Mouse (Mus musculus) neural tube, embryonic 14.5 days (tissue): Measurements from ENCODE around the gene Ager. TPM values are rescaled to one million over a fixed set of nuclear protein-coding genes. Genes with fewer than 3 reads are reported as not detected.

Source experiments
- ATAC-seq: fragments of 200-750 bp; cut with Nextera tagmentation; 2 replicates; pipeline ENCODE4 v1.8.0; 2017; ENCODE audit warnings: low read depth, mild to moderate bottlenecking, moderate TSS enrichment, moderate library complexity
- H3K27ac ChIP-seq: fragments of 300-500 bp; sonication (generic); 2 replicates; pipeline ENCODE4 v1.5.1; 2014; ENCODE audit warnings: low read depth, mild to moderate bottlenecking, control low read depth, low read length, moderate library complexity, mixed read lengths
- H3K27me3 ChIP-seq: fragments of 300-500 bp; sonication (generic); 2 replicates; pipeline ENCODE4 v1.6.1; 2014; ENCODE audit warnings: low read length; ENCODE audit not compliant: control insufficient read depth, insufficient read depth
- H3K36me3 ChIP-seq: fragments of 300-500 bp; sonication (generic); 2 replicates; pipeline ENCODE4 v1.6.1; 2014; ENCODE audit warnings: low read length, mixed read lengths; ENCODE audit not compliant: control insufficient read depth, insufficient read depth
- H3K4me1 ChIP-seq: fragments of 300-500 bp; sonication (generic); 2 replicates; pipeline ENCODE4 v1.6.1; 2014; ENCODE audit warnings: low read length; ENCODE audit not compliant: control insufficient read depth, insufficient read depth
- H3K4me2 ChIP-seq: fragments of 300-500 bp; sonication (generic); 2 replicates; pipeline ENCODE4 v1.6.1; 2014; ENCODE audit warnings: mild to moderate bottlenecking, low read depth, low read length, control low read depth
- H3K4me3 ChIP-seq: fragments of 300-500 bp; sonication (generic); 2 replicates; pipeline ENCODE4 v1.5.1; 2014; ENCODE audit warnings: low read depth, low read length, control low read depth, mixed read lengths
- H3K9ac ChIP-seq: fragments of 300-500 bp; sonication (generic); replicated peaks from 2 replicates; pipeline ENCODE4 v1.6.1; 2014; ENCODE audit warnings: low read depth, mild to moderate bottlenecking, control low read depth, low read length, mixed read lengths
- H3K9me3 ChIP-seq: fragments of 300-500 bp; sonication (generic); 2 replicates; pipeline ENCODE4 v1.6.1; 2016; ENCODE audit warnings: low read length; ENCODE audit not compliant: control insufficient read depth
- WGBS: fragments of 180-500 bp; shearing (Covaris S2); extraction: QIAGEN DNeasy Blood & Tissue Kit; methylation state at CpG from one replicate; pipeline ENCODE4 v1.1.7; 2014; 5-methylcytosine and 5-hydroxymethylcytosine counted together
- polyA plus RNA-seq: library from polyadenylated mRNA; unstranded; fragments of >200 nt; fragmentation: Nextera tagmentation; extraction: Ambion mirVana; gene quantifications from 2 replicates; pipeline ENCODE4 v1.2.1, GENCODE M21; 2014

Gene Ager
- polyA plus RNA-seq, 1 experiment from 2014 or later, result 1.4 TPM

DNA sequence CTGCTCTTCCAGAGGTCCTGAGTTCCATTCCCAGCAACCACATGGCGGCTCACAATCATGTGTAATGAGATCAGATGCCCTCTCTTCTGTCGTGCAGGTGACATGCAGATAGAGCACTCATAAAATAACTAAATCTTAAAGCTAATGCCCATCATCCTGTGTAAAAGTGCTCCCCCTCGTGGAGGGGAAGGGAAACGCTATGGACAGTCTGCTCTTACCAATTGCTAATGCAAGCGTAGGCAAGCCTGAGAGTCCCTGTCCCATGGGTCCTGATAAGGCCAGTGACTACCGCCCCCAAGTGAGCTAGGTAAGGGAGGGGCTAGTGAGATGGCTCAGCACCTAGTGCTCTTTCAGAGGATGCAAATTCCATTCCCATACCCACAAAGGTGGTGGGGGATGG is 21.3 kb downstream of the Ager start:
- H3K27ac ChIP-seq, result no peak overlapping the region
- H3K4me3 ChIP-seq, result no peak overlapping the region
- H3K9ac ChIP-seq, result no peak overlapping the region
- no peaks in the 10 kb centered on the region for H3K4me1 ChIP-seq
- H3K9me3 ChIP-seq, result no peaks in the 10 kb centered on the region
- peaks cover 22% of the 10 kb centered on the region for H3K36me3 ChIP-seq
- no peaks in the 10 kb centered on the region for H3K27me3 ChIP-seq
- 21% methylated on average over 6 of the region's 6 CpGs for WGBS
- H3K4me2 ChIP-seq, result no peak overlapping the region
- no peak for ATAC-seq

DNA sequence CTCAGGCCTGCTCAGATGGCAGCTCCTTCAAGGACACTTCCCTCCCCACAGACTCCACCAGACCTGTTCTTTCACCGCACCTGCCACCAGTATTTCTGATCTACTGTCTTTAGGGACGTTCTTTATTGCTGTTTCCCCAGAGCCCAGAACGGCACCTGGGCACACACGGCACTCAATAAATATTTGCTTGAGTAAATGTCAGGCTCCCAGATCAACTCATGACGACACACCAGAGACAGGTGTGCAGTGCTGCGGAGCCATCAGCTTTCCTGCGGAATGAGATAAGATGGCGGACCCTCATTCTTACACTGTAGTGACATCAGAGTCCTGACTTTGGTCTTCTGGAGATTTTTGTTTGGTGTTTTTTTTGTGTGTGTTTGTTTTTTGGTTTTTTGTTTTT is 23.3 kb downstream of the Ager start:
- Histone ChIP-seq H3K36me3 (peaks cover 10% of the 10 kb centered on the region), H3K9ac (no peak overlapping the region), H3K27ac (no peak overlapping the region), H3K4me3 (no peak overlapping the region), H3K9me3 (no peaks in the 10 kb centered on the region), H3K27me3 (no peaks in the 10 kb centered on the region), H3K4me1 (no peaks in the 10 kb centered on the region), H3K4me2 (no peak overlapping the region)
- ATAC-seq, result no peak
- 88% methylated on average over 8 of the region's 8 CpGs for WGBS

DNA sequence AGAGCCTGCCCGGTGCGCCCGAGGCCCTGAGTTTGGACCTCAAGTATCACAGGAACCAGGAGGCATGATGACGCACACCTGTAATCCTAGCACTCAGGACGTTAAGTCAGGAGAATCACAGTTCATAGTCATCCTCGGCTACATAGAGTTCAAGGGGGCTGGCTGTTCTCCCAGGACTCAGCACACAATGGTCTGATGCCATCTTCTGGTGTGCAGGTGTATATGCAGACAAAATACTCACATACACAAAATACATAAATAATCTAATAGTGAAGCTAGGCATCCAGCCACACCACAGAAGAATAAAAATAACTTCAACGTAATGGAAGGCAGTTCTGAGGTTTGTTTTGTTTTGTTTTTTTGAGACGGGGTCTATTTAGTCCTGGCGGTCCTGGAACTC is 25.5 kb downstream of the Ager start:
- H3K9ac ChIP-seq, result no peak overlapping the region
- H3K9me3 ChIP-seq, result no peaks in the 10 kb centered on the region
- H3K27me3 ChIP-seq, result no peaks in the 10 kb centered on the region
- H3K4me1 ChIP-seq, result peaks cover 9% of the 10 kb centered on the region
- H3K36me3 ChIP-seq, result peaks cover 2% of the 10 kb centered on the region; the same call in 1 of the 2 replicates
- WGBS, result 88% methylated on average over 9 of the region's 9 CpGs
- no peak for ATAC-seq
- H3K4me3 ChIP-seq, result no peak overlapping the region
- H3K4me2 ChIP-seq, result no peak overlapping the region
- H3K27ac ChIP-seq, result no peak overlapping the region

DNA sequence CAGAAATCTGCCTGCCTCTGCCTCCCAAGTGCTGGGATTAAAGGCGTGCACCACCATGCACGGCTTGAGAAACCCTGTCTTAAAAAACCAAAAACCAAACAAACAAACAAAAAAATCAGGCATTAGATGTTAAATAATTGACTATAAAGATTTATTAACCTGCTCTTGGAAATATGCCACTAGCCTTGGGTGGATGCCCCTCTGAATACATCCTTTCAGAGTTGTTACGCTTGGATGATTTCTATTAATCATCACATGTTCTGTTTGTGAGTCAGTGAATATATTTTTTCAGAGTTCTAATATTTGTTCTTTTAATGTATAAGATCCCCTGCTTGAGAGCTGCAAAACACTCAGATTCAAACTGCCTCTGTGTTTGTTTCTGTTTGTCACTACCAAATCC is 27.3 kb downstream of the Ager start:
- Histone ChIP-seq H3K4me3 (no peak overlapping the region), H3K9me3 (no peaks in the 10 kb centered on the region), H3K9ac (no peak overlapping the region), H3K27ac (no peak overlapping the region), H3K4me2 (no peak overlapping the region), H3K36me3 (peaks cover 2% of the 10 kb centered on the region; the same call in 1 of the 2 replicates), H3K4me1 (peaks cover 23% of the 10 kb centered on the region), H3K27me3 (peaks cover under 1% of the 10 kb centered on the region; the same call in 1 of the 2 replicates)
- 95% methylated on average over 3 of the region's 3 CpGs for WGBS
- ATAC-seq, result no peak

DNA sequence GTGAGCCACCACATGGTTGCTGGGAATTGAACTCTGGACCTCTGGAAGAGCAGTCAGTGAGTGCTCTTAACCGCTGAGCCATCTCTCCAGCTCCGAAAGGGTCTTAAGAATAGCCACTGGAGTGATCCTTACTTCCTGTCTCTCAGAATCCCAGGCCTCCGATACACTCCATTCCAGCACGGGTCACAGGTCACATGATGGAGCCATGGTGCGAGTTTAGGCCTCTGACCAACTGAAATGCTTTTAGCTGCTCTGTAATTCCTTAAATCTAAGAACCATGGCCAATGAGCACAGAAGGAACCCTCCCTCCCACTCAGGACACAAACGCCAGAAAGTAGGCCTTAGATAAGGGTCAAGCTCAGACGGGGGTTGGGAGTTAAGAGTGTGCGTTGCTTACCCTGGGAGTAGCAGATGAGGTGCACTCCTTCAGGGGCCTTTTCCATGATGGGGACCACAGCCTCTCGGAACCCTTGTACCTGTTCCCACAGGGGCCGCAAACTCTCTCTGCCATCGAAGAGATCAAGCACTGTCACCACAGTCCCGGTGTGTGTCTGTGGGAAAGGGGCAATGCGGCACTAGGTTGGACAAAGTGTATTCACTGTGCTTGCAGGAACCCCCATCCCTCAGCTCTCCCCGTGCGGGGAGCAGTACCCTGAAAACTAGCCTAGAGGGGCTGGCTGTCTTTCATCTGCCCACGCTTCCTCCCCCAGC is 28.6 kb downstream of the Ager start:
- H3K4me2 ChIP-seq, result peak overlapping the region; percentile 86
- H3K9ac ChIP-seq, result peak overlapping the region; percentile 56
- peaks cover 33% of the 10 kb centered on the region for H3K4me1 ChIP-seq
- WGBS, result 52% methylated on average over 16 of the region's 16 CpGs
- no peaks in the 10 kb centered on the region for H3K9me3 ChIP-seq
- H3K27me3 ChIP-seq, result peaks cover 5% of the 10 kb centered on the region; the same call in 1 of the 2 replicates
- H3K27ac ChIP-seq, result peak overlapping the region; percentile 91; the same call in 1 of the 2 replicates
- ATAC-seq, result no peak
- H3K36me3 ChIP-seq, result peaks cover 2% of the 10 kb centered on the region; the same call in 1 of the 2 replicates
- peak overlapping the region; percentile 65 for H3K4me3 ChIP-seq

DNA sequence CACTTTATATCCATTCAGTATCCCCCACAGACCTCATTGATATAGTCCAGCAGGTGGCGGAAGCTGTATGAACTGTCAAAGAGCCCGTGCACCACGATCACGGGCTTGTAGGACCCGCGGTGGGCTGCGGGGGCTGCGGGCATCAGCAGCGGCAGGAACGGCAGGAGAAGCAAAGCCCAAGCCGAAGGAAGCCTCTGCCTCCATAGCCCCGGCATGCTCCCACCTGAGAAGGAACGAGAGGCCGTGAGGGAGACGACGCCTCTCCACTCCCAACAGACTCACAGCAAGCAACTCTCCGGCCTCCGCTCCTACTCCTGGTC is 29.1 kb downstream of the Ager start:
- H3K4me1 ChIP-seq, result peaks cover 36% of the 10 kb centered on the region
- H3K9me3 ChIP-seq, result no peaks in the 10 kb centered on the region
- H3K4me3 ChIP-seq, result peak overlapping the region; percentile 65
- H3K27me3 ChIP-seq, result peaks cover 7% of the 10 kb centered on the region
- peak overlapping the region; percentile 86 for H3K4me2 ChIP-seq
- ATAC-seq, result peak; percentile 47; the same call in 1 of the 2 replicates
- H3K27ac ChIP-seq, result peak overlapping the region; percentile 91
- H3K9ac ChIP-seq, result peak overlapping the region; percentile 56
- 0% methylated on average over 18 of the region's 18 CpGs for WGBS
- peaks cover 2% of the 10 kb centered on the region; the same call in 1 of the 2 replicates for H3K36me3 ChIP-seq

DNA sequence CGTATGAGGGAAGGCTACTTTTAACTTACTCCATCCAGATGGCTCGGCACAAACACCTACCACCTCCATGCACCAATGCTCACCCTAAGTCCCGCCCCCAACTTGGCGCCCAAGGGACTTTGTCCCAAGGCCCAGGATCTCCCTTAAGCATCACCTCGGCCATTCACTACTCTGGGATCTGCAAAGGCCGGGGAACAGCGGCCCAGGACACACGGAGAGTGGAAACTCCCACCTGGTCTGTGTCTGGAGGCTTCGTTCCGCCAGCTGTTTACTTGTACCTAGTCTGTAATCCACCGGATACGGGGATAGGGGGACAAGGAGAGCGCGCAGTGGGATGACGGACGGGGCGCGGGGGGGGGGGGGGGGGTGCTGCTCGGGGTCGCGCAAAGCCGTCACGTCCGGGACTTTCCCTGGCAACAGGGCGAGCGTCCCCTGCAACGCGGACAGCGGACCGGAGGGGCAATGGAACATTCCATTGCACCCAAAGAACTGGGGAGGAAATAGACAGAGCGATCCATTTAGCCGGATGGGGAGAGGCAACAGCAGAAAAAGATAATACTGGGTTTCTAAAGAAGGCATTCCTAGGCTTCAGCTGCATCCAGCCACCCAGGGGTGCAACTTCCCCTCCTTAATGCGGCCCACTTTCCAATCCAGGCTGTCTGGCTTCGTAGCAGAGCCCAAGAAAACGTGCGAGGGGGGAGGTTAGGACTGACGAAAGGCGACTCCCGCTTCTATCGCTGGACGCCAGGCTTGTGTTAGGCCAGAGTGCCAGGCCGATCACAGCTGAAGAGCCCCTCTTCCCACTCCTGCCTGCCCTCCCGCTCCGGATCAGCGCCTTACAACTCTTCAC is 29.7 kb downstream of the Ager start:
- Histone ChIP-seq H3K4me2 (peak overlapping the region; percentile 86), H3K27me3 (peaks cover 8% of the 10 kb centered on the region), H3K4me1 (peaks cover 41% of the 10 kb centered on the region), H3K27ac (peak overlapping the region; percentile 91), H3K9ac (peak overlapping the region; percentile 56), H3K9me3 (no peaks in the 10 kb centered on the region), H3K36me3 (no peaks in the 10 kb centered on the region; the same call in 1 of the 2 replicates), H3K4me3 (peak overlapping the region; percentile 65)
- under 1% methylated on average over 37 of the region's 45 CpGs for WGBS
- peak; percentile 76 for ATAC-seq

DNA sequence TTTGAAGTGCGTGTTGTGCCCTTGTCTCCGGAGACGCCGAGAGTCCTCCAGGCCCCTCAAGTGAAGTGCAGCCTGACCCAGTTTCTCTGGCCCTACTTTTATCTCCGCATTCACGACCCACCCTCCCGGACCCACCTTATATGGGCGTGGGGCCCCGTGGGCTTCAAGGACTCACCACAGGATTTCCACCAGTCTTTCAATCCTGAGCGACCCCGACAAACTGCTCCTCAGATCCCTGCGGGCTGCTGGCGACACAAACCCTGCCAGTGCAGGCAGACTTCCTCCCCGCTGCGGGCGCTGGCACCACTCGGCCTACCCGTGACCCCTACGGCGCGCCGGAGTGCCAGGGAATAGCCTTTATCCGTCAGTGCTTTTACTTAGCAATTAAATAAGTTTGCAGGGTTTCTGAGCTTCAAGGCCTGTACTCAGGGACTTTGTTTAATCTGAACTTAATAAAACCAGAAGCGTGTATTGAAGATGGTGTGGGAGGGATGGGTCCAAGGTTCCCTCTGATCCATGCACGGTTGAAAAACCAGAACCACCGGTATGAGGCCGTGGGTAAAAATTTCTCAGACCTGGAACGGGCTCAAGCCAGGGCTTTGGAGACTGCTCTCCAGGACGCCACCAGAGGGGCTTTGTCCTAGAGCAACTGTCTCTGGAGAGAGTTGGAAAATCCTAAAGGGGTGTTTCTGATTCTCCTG is 30.4 kb downstream of the Ager start, which contains the start of gene Ppt2:
Gene Ppt2, minus strand, starts transcription at position 568 of the 701 bp plus-strand sequence.
- Histone ChIP-seq H3K4me2 (peak within 1 kb of the TSS; percentile 86), H3K9me3 (no peaks in the 10 kb centered on the region), H3K36me3 (no peaks in the 10 kb centered on the region), H3K4me1 (peaks cover 41% of the 10 kb centered on the region), H3K9ac (peak within 1 kb of the TSS; percentile 56), H3K4me3 (peak within 1 kb of the TSS; percentile 65), H3K27me3 (peaks cover 8% of the 10 kb centered on the region), H3K27ac (peak within 1 kb of the TSS; percentile 91)
- ATAC-seq, result no peak; the same call in 1 of the 2 replicates
- 5% methylated on average over 29 of the region's 29 CpGs for WGBS
